Mouse (Mus musculus): ENCODE measurements around the gene Tnnt2. TPM values are rescaled to one million over a fixed set of nuclear protein-coding genes. Genes with fewer than 3 reads are reported as not detected.
A peak's percentile ranks its signal among the peaks of the same experiment; 100 is the strongest.

The Tnnt2 gene
- polyA plus RNA-seq, 1 experiment from 2014 or later: 37.2 TPM

GRCm38 (mm10) chr1:135838626-135839025 lies 2.5 kb downstream of the Tnnt2 start:
- Histone ChIP-seq H3K27ac (ENCODE audit: low read length) (no peak overlapping the region), H3K4me3 (ENCODE audit: low read length) (no peak overlapping the region), H3K27me3 (ENCODE audit: insufficient read depth, low read length) (no peaks in the 10 kb centered on the region), H3K36me3 (ENCODE audit: insufficient read depth, low read length) (no peaks in the 10 kb centered on the region), H3K4me1 (ENCODE audit: insufficient read depth, low read length) (0 out of 2 replicates have a peak, but pooled peaks cover 3% of the 10 kb centered on the region), H3K4me2 (replicated peaks; ENCODE audit: low read depth, low read length) (no peak overlapping the region), H3K9ac (replicated peaks; ENCODE audit: low read length) (no peak overlapping the region), H3K9me3 (ENCODE audit: low read length) (no peaks in the 10 kb centered on the region)
- no peak for ATAC-seq (ENCODE audit: low FRiP score, low TSS enrichment)
- 63% methylated on average over 4 of the region's 4 CpGs for WGBS

GRCm38 (mm10) chr1:135839065-135839464 lies 2.9 kb downstream of the Tnnt2 start:
- no peak for ATAC-seq (ENCODE audit: low FRiP score, low TSS enrichment)

DNA sequence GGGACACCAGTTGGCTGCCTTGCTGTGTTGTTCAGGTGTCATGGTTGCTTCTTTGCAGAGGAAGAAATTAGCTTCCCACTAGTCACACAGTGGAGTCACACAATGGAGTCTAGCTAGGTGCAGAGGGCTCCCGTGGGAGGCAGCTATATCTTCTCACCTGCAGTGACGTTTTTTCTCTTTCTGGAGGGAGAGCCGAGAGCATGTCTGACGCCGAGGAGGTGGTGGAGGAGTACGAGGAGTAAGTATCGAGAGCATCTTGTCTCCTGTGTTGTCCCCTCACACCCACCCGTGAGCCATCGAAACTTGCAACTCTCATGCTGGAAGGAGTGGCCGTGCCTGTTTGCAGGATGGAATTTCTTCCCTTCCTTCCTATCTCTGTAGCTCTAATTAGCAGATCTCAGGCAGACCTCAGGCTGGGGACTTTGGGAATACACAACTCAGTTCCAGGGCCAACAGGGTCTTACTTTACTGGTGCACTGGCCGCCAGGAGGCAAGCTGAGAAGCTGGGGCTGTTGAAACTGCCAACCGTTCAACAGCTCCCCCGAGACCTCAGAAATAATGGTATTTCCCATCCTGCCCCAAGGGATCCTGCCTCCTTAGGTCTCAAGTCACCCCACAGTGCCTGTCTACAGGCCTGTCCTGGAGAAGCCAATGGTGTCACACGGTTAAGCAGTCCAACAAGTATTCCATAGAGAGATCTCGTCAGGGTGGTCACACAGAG lies 4.7 kb downstream of the Tnnt2 start:
- Histone ChIP-seq H3K4me3 (ENCODE audit: low read length) (no peak overlapping the region), H3K27ac (ENCODE audit: low read length) (no peak overlapping the region), H3K27me3 (ENCODE audit: insufficient read depth, low read length) (no peaks in the 10 kb centered on the region), H3K9ac (replicated peaks; ENCODE audit: low read length) (no peak overlapping the region), H3K4me2 (replicated peaks; ENCODE audit: low read depth, low read length) (no peak overlapping the region), H3K4me1 (ENCODE audit: insufficient read depth, low read length) (no peaks in the 10 kb centered on the region), H3K36me3 (ENCODE audit: insufficient read depth, low read length) (no peaks in the 10 kb centered on the region), H3K9me3 (ENCODE audit: low read length) (no peaks in the 10 kb centered on the region)
- WGBS: 55% methylated on average over 15 of the region's 15 CpGs
- ATAC-seq (ENCODE audit: low FRiP score, low TSS enrichment): no peak

More at GRCm38 (mm10) chr1:135839065-135839464, 2.9 kb downstream of the Tnnt2 start:
- H3K27me3 ChIP-seq (ENCODE audit: insufficient read depth, low read length): no peaks in the 10 kb centered on the region
- H3K9ac ChIP-seq (replicated peaks; ENCODE audit: low read length): no peak overlapping the region
- H3K36me3 ChIP-seq (ENCODE audit: insufficient read depth, low read length): no peaks in the 10 kb centered on the region
- 87% methylated on average over 6 of the region's 6 CpGs for WGBS
- no peaks in the 10 kb centered on the region for H3K9me3 ChIP-seq (ENCODE audit: low read length)
- no peak overlapping the region for H3K4me2 ChIP-seq (replicated peaks; ENCODE audit: low read depth, low read length)
- 0 out of 2 replicates have a peak, but pooled peaks cover 2% of the 10 kb centered on the region for H3K4me1 ChIP-seq (ENCODE audit: insufficient read depth, low read length)
- H3K27ac ChIP-seq (ENCODE audit: low read length): no peak overlapping the region
- H3K4me3 ChIP-seq (ENCODE audit: low read length): no peak overlapping the region

- H3K4me2 ChIP-seq (replicated peaks; ENCODE audit: low read depth, low read length): no peak overlapping the region
- ATAC-seq (ENCODE audit: low FRiP score, low TSS enrichment): no peak
- H3K9me3 ChIP-seq (ENCODE audit: low read length): no peaks in the 10 kb centered on the region
- no peak overlapping the region for H3K27ac ChIP-seq (ENCODE audit: low read length)
- no peaks in the 10 kb centered on the region for H3K4me1 ChIP-seq (ENCODE audit: insufficient read depth, low read length)
- H3K27me3 ChIP-seq (ENCODE audit: insufficient read depth, low read length): no peaks in the 10 kb centered on the region
- H3K36me3 ChIP-seq (ENCODE audit: insufficient read depth, low read length): no peaks in the 10 kb centered on the region
- H3K9ac ChIP-seq (replicated peaks; ENCODE audit: low read length): no peak overlapping the region
- 92% methylated on average over 10 of the region's 10 CpGs for WGBS
- H3K4me3 ChIP-seq (ENCODE audit: low read length): no peak overlapping the region
Observed at GRCm38 (mm10) chr1:135843519-135844262, 7.5 kb downstream of the Tnnt2 start.

- Histone ChIP-seq H3K4me3 (ENCODE audit: low read length) (no peak overlapping the region), H3K4me1 (ENCODE audit: insufficient read depth, low read length) (no peaks in the 10 kb centered on the region), H3K27ac (ENCODE audit: low read length) (no peak overlapping the region), H3K36me3 (ENCODE audit: insufficient read depth, low read length) (no peaks in the 10 kb centered on the region), H3K9ac (replicated peaks; ENCODE audit: low read length) (no peak overlapping the region), H3K27me3 (ENCODE audit: insufficient read depth, low read length) (no peaks in the 10 kb centered on the region), H3K4me2 (replicated peaks; ENCODE audit: low read depth, low read length) (no peak overlapping the region), H3K9me3 (ENCODE audit: low read length) (no peaks in the 10 kb centered on the region)
- 71% methylated on average over 6 of the region's 6 CpGs for WGBS
- ATAC-seq (ENCODE audit: low FRiP score, low TSS enrichment): no peak
Observed at GRCm38 (mm10) chr1:135844481-135844880, 8.3 kb downstream of the Tnnt2 start.

DNA sequence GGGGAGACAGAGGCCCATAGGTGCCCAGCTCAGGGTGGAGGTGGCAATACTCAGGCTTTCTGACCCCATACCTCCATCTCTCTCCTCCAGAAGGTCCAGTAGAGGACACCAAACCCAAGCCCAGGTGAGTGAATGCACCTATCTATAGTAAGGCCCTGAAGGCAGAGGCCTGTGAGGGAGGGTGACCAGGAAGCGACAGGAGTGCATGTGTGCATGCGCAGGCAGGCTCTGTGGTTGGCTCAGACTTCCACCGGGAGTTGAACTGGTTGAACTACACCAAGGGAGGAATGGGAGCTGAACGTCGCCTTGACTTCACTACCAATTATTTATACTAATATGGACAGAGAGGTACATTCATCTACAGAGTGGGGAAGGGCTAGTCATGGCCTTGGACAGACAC lies 10.5 kb downstream of the Tnnt2 start:
- WGBS: 81% methylated on average over 5 of the region's 5 CpGs
- H3K27me3 ChIP-seq (ENCODE audit: insufficient read depth, low read length): no peaks in the 10 kb centered on the region
- no peak overlapping the region for H3K9ac ChIP-seq (replicated peaks; ENCODE audit: low read length)
- no peaks in the 10 kb centered on the region for H3K36me3 ChIP-seq (ENCODE audit: insufficient read depth, low read length)
- no peak for ATAC-seq (ENCODE audit: low FRiP score, low TSS enrichment)
- no peaks in the 10 kb centered on the region for H3K9me3 ChIP-seq (ENCODE audit: low read length)
- H3K4me2 ChIP-seq (replicated peaks; ENCODE audit: low read depth, low read length): no peak overlapping the region
- H3K27ac ChIP-seq (ENCODE audit: low read length): no peak overlapping the region
- no peaks in the 10 kb centered on the region for H3K4me1 ChIP-seq (ENCODE audit: insufficient read depth, low read length)
- no peak overlapping the region for H3K4me3 ChIP-seq (ENCODE audit: low read length)

DNA sequence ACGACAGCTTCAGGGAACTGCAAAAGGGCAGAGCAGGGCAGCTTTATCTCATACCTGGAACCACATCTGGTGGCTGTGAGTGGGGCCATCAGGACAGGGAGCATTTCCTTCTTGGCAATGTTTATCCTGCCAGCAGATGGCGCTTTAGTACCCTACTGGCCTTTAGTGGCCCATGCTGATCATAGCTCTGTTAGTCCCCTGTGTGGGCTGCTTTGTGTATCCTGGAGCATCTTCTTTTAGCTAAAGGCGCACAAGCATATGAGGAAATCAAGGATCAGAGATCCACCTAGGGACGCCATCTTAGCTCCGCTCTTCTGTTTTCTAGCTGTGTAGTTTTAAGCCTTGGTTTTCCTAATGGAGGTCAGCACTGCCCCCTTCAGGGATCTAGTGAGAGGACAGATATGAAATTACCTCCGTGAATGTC lies 11.0 kb downstream of the Tnnt2 start:
- Histone ChIP-seq H3K27ac (ENCODE audit: low read length) (no peak overlapping the region), H3K4me3 (ENCODE audit: low read length) (no peak overlapping the region), H3K4me2 (replicated peaks; ENCODE audit: low read depth, low read length) (no peak overlapping the region), H3K27me3 (ENCODE audit: insufficient read depth, low read length) (no peaks in the 10 kb centered on the region), H3K36me3 (ENCODE audit: insufficient read depth, low read length) (no peaks in the 10 kb centered on the region), H3K4me1 (ENCODE audit: insufficient read depth, low read length) (no peaks in the 10 kb centered on the region), H3K9ac (replicated peaks; ENCODE audit: low read length) (no peak overlapping the region), H3K9me3 (ENCODE audit: low read length) (no peaks in the 10 kb centered on the region)
- 35% methylated on average over 6 of the region's 6 CpGs for WGBS
- 0 out of 2 replicates have a peak, but pooled peaks have one; percentile 43 for ATAC-seq (ENCODE audit: low FRiP score, low TSS enrichment)

- whole genome bisulfite sequencing: 77% methylated on average over 17 of the region's 17 CpGs
- Histone ChIP-seq H3K4me3 (ENCODE audit: low read length) (no peak overlapping the region), H3K27me3 (ENCODE audit: insufficient read depth, low read length) (no peaks in the 10 kb centered on the region), H3K27ac (ENCODE audit: low read length) (no peak overlapping the region), H3K36me3 (ENCODE audit: insufficient read depth, low read length) (no peaks in the 10 kb centered on the region), H3K4me1 (ENCODE audit: insufficient read depth, low read length) (no peaks in the 10 kb centered on the region), H3K4me2 (replicated peaks; ENCODE audit: low read depth, low read length) (no peak overlapping the region), H3K9me3 (ENCODE audit: low read length) (no peaks in the 10 kb centered on the region), H3K9ac (replicated peaks; ENCODE audit: low read length) (no peak overlapping the region)
- no peak for ATAC-seq (ENCODE audit: low FRiP score, low TSS enrichment)
Observed at GRCm38 (mm10) chr1:135847611-135848351, 11.6 kb downstream of the Tnnt2 start.

DNA sequence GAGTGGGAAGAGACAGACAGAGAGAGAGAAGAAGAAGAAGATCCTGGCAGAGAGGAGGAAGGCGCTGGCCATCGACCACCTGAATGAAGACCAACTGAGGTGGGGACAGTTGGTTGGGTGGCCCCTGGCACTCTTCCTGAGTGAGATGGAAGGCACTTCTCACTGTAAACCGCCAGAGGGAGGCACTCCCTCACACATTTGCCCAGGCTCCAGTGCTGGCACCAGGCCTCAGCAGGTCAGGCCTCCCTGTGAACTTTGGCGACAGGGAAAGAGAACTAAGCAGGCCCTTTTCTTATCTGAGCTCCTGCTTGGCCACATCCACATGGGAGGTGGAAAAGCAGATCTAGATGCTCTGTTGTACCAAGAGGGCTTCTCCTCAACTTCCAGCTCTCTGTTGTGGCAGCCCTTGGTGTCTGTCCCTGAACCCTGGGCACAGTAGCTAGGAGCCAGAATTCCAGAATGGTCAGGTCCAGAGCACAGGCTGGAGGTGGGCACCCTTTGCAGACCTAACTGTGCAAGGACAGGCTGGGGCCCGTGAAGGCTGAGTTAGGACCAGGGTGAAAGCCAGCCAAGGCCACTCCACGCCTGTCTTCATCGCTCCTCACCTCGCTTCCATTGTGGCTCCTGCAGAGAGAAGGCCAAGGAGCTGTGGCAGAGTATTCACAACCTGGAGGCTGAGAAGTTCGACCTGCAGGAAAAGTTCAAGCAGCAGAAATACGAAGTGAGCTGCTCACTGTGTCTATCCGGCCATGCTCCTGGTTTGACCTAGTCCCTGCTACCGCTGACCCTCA lies 14.8 kb downstream of the Tnnt2 start:
- no peak overlapping the region for H3K27ac ChIP-seq (ENCODE audit: low read length)
- H3K9me3 ChIP-seq (ENCODE audit: low read length): no peaks in the 10 kb centered on the region
- no peaks in the 10 kb centered on the region for H3K27me3 ChIP-seq (ENCODE audit: insufficient read depth, low read length)
- H3K4me1 ChIP-seq (ENCODE audit: insufficient read depth, low read length): no peaks in the 10 kb centered on the region
- no peak overlapping the region for H3K4me2 ChIP-seq (replicated peaks; ENCODE audit: low read depth, low read length)
- H3K36me3 ChIP-seq (ENCODE audit: insufficient read depth, low read length): no peaks in the 10 kb centered on the region
- 67% methylated on average over 12 of the region's 12 CpGs for WGBS
- ATAC-seq (ENCODE audit: low FRiP score, low TSS enrichment): no peak
- H3K4me3 ChIP-seq (ENCODE audit: low read length): no peak overlapping the region
- H3K9ac ChIP-seq (replicated peaks; ENCODE audit: low read length): no peak overlapping the region

Data from kidney, embryonic 16.5 days (tissue).